Mouse (Mus musculus): ENCODE results near the gene Aqp6. TPM values are rescaled to one million over a fixed set of nuclear protein-coding genes. Genes with fewer than 3 reads are reported as not detected.

Gene Aqp6
- total RNA-seq, 2 experiments from 2014 or later = not detected

- peak; percentile 65 for ATAC-seq (replicated peaks; ENCODE audit: low FRiP score, poor library complexity, severe bottlenecking)
Observed at GRCm38 (mm10) chr15:99596056-99596687, 5.0 kb upstream of the Aqp6 start.

GRCm38 (mm10) chr15:99596841-99597240 is 4.4 kb upstream of the Aqp6 start:
- no peak for ATAC-seq (replicated peaks; ENCODE audit: low FRiP score, poor library complexity, severe bottlenecking)

- ATAC-seq (replicated peaks; ENCODE audit: low FRiP score, poor library complexity, severe bottlenecking) = no peak
Observed at GRCm38 (mm10) chr15:99597596-99597995, 3.6 kb upstream of the Aqp6 start.

- no peak for ATAC-seq (replicated peaks; ENCODE audit: low FRiP score, poor library complexity, severe bottlenecking)
Observed at GRCm38 (mm10) chr15:99599245-99600070, 1.7 kb upstream of the Aqp6 start.

GRCm38 (mm10) chr15:99601823-99602120 is 572 bp downstream of the Aqp6 start:
- no peak for ATAC-seq (replicated peaks; ENCODE audit: low FRiP score, poor library complexity, severe bottlenecking)

- ATAC-seq (replicated peaks; ENCODE audit: low FRiP score, poor library complexity, severe bottlenecking) = no peak
Observed at GRCm38 (mm10) chr15:99602206-99602820, 1.1 kb downstream of the Aqp6 start.

GRCm38 (mm10) chr15:99603216-99603615 is 2.0 kb downstream of the Aqp6 start:
- ATAC-seq (replicated peaks; ENCODE audit: low FRiP score, poor library complexity, severe bottlenecking) = no peak

GRCm38 (mm10) chr15:99605595-99605994 is 4.4 kb downstream of the Aqp6 start:
- ATAC-seq (replicated peaks; ENCODE audit: low FRiP score, poor library complexity, severe bottlenecking) = no peak

GRCm38 (mm10) chr15:99606515-99606914 is 5.3 kb downstream of the Aqp6 start:
- peak; percentile 79 for ATAC-seq (replicated peaks; ENCODE audit: low FRiP score, poor library complexity, severe bottlenecking)

- no peak for ATAC-seq (replicated peaks; ENCODE audit: low FRiP score, poor library complexity, severe bottlenecking)
Observed at GRCm38 (mm10) chr15:99607388-99608113, 6.4 kb downstream of the Aqp6 start.

- ATAC-seq (replicated peaks; ENCODE audit: low FRiP score, poor library complexity, severe bottlenecking) = no peak
Observed at GRCm38 (mm10) chr15:99608382-99609125, 7.4 kb downstream of the Aqp6 start.

GRCm38 (mm10) chr15:99611563-99611962 is 10.4 kb downstream of the Aqp6 start:
- ATAC-seq (replicated peaks; ENCODE audit: low FRiP score, poor library complexity, severe bottlenecking) = 0 out of 2 replicates have a peak, but pooled peaks have one; percentile 33

GRCm38 (mm10) chr15:99614273-99614672 is 13.1 kb downstream of the Aqp6 start:
- ATAC-seq (replicated peaks; ENCODE audit: low FRiP score, poor library complexity, severe bottlenecking) = no peak

- no peak for ATAC-seq (replicated peaks; ENCODE audit: low FRiP score, poor library complexity, severe bottlenecking)
Observed at GRCm38 (mm10) chr15:99614753-99615152, 13.6 kb downstream of the Aqp6 start.

- ATAC-seq (replicated peaks; ENCODE audit: low FRiP score, poor library complexity, severe bottlenecking) = no peak
Observed at GRCm38 (mm10) chr15:99615246-99615645, 14.0 kb downstream of the Aqp6 start.

- ATAC-seq (replicated peaks; ENCODE audit: low FRiP score, poor library complexity, severe bottlenecking) = no peak
Observed at GRCm38 (mm10) chr15:99618595-99618994, 17.4 kb downstream of the Aqp6 start.

GRCm38 (mm10) chr15:99619821-99620220 is 18.6 kb downstream of the Aqp6 start:
- ATAC-seq (replicated peaks; ENCODE audit: low FRiP score, poor library complexity, severe bottlenecking) = no peak

GRCm38 (mm10) chr15:99622063-99622462 is 20.9 kb downstream of the Aqp6 start:
- no peak for ATAC-seq (replicated peaks; ENCODE audit: low FRiP score, poor library complexity, severe bottlenecking)

- ATAC-seq (replicated peaks; ENCODE audit: low FRiP score, poor library complexity, severe bottlenecking) = peak; percentile 77
Observed at GRCm38 (mm10) chr15:99631618-99632017, 30.4 kb downstream of the Aqp6 start.

GRCm38 (mm10) chr15:99634702-99635101 is 33.5 kb downstream of the Aqp6 start:
- no peak for ATAC-seq (replicated peaks; ENCODE audit: low FRiP score, poor library complexity, severe bottlenecking)

Data from erythroblast, adult 5-6 weeks (primary cell).